Mouse (Mus musculus) hindbrain, embryonic 10.5 days (tissue): ENCODE results near the gene Myo16. TPM values are rescaled to one million over a fixed set of nuclear protein-coding genes. Genes with fewer than 3 reads are reported as not detected.

ENCODE experiments used
- DNase-seq: peaks from one replicate; pipeline ENCODE4 v3.0.0-alpha.2; 2017; ENCODE audit warnings: low spot score
- H3K27ac ChIP-seq: fragments of 300-500 bp; sonication (generic); 2 replicates; pipeline ENCODE4 v1.5.1; 2016; ENCODE audit warnings: mild to moderate bottlenecking, moderate library complexity
- H3K27me3 ChIP-seq: fragments of 300-500 bp; sonication (generic); 2 replicates; pipeline ENCODE4 v1.6.1; 2016; ENCODE audit warnings: mild to moderate bottlenecking; ENCODE audit not compliant: poor library complexity, insufficient read depth, severe bottlenecking
- H3K36me3 ChIP-seq: fragments of 300-500 bp; sonication (generic); 2 replicates; pipeline ENCODE4 v1.6.1; 2016; ENCODE audit warnings: mild to moderate bottlenecking, moderate library complexity
- H3K4me1 ChIP-seq: fragments of 300-500 bp; sonication (generic); replicated peaks from 2 replicates; pipeline ENCODE4 v1.6.1; 2016; ENCODE audit warnings: mild to moderate bottlenecking
- H3K4me3 ChIP-seq: fragments of 300-500 bp; sonication (generic); 2 replicates; pipeline ENCODE4 v1.5.1; 2016; ENCODE audit warnings: mild to moderate bottlenecking, moderate library complexity
- H3K9me3 ChIP-seq: fragments of 300-500 bp; sonication (generic); 2 replicates; pipeline ENCODE4 v1.6.1; 2016; ENCODE audit warnings: mild to moderate bottlenecking, moderate library complexity
- WGBS: fragments of 180-500 bp; shearing (Covaris S2); methylation state at CpG from one replicate; pipeline ENCODE4 v1.1.7; 2016; 5-methylcytosine and 5-hydroxymethylcytosine counted together
- polyA plus RNA-seq: library from polyadenylated mRNA; unstranded; fragments of >200 nt; fragmentation: Nextera tagmentation; extraction: Ambion mirVana; gene quantifications from 2 replicates; pipeline ENCODE4 v1.2.1, GENCODE M21; 2016

Gene Myo16
- polyA plus RNA-seq, 1 experiment from 2014 or later: 2.8 TPM

DNA sequence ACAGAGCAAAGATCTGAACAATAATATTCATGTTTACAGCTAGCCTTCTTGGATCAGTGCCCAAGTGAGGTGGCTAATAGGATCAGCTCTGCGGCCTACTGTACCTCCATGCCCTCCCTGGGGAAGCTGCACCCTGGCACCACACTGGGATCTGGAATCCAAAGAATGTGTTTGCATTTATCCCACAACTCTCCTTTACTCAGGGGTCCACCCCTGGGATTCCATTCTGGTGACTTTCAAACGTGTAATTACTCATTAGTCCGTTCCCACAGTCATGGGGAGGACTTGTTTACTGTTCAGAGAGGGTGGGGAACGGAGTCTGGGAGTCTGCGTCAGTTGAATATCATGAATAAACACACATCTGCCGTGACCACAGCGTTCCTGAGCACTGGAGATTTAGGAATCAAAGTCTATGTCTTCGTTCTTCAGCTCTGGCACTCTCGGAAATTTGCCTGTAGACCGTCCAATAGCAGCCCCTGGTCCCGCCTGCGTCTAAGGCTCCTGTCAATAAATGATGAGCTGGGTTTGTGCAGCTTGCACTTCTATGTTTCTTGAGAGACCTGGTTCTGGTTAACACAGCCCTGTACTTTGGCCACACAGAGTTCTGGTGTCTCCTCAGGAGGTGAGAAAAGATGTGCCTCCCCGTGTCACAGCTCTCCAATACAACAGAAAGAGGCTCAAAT is 511.3 kb downstream of the Myo16 start:
- no peaks in the 10 kb centered on the region for H3K36me3 ChIP-seq
- peak overlapping the region; percentile 77 for H3K27ac ChIP-seq
- 12% methylated on average over 13 of the region's 13 CpGs for WGBS
- H3K4me1 ChIP-seq: peaks cover 43% of the 10 kb centered on the region
- H3K4me3 ChIP-seq: no peak overlapping the region
- no peaks in the 10 kb centered on the region; the same call in 1 of the 2 replicates for H3K27me3 ChIP-seq
- H3K9me3 ChIP-seq: 0 out of 2 replicates have a peak, but pooled peaks cover 4% of the 10 kb centered on the region
- no peak for DNase-seq

DNA sequence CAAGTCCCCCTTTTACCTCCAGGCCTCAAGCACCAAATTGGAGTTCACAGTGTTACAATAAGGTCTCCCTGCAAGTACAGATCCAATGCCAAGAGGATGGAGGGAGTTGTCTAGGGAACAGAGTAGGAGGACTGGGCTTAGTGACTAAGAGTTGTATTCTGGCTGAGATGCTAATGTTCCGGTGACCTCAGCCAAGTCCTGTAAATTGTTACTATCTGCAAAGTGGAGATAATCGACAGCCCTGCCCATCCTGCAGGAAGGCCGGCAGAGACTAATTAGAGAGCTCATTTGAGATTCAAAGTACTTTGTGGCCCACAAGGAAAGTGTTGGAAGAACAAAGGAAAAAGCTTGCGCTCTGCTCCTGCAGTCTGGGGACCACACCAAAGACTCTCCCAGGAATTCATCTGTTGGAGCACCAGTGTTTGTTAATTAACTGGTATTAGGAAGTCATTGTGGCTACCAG is 512.1 kb downstream of the Myo16 start:
- DNase-seq: no peak
- 13% methylated on average over 4 of the region's 4 CpGs for WGBS
- Histone ChIP-seq H3K9me3 (0 out of 2 replicates have a peak, but pooled peaks cover 4% of the 10 kb centered on the region), H3K27ac (peak overlapping the region; percentile 77), H3K36me3 (no peaks in the 10 kb centered on the region), H3K4me3 (no peak overlapping the region), H3K4me1 (peaks cover 43% of the 10 kb centered on the region), H3K27me3 (no peaks in the 10 kb centered on the region; the same call in 1 of the 2 replicates)

DNA sequence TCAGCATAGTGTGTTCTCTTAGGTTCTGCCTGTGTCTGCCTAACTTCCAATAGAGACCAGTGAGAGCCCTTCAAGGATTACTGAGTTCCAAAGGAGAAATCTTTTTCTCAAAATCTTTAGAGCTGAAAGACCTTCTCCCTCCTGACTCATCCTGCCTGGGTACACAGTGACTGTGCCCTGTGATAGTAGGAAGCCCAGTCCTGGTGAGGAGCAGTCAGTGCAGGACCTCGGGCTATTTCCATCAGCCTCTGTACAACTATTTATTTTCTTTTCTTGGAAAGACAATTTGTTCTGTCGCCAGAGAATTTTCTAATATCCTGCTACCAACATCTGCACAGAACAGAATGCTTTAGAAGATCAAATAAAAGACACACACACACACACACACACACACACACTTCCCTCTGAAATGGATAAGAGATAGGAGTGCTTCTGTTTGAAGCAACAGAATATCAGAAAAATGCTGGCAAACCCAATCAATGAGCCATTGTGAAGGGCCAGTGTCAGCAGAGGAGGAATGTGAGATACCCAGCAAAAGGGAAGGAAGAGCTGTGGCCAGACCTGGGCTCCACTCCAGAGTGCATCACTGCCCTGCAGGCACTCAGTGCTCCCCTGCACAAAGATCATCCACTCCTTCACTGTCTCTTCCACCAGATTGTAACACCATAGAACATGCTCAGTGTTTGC is 518.3 kb downstream of the Myo16 start:
- H3K27me3 ChIP-seq: 0 out of 2 replicates have a peak, but pooled peaks cover 6% of the 10 kb centered on the region
- DNase-seq: no peak
- H3K4me1 ChIP-seq: 0 out of 2 replicates have a peak, but pooled peaks cover 3% of the 10 kb centered on the region
- no peak overlapping the region for H3K4me3 ChIP-seq
- H3K27ac ChIP-seq: peak overlapping the region; percentile 54; the same call in 1 of the 2 replicates
- H3K36me3 ChIP-seq: no peaks in the 10 kb centered on the region
- WGBS: 64% methylated on average over 2 of the region's 2 CpGs
- H3K9me3 ChIP-seq: no peaks in the 10 kb centered on the region

DNA sequence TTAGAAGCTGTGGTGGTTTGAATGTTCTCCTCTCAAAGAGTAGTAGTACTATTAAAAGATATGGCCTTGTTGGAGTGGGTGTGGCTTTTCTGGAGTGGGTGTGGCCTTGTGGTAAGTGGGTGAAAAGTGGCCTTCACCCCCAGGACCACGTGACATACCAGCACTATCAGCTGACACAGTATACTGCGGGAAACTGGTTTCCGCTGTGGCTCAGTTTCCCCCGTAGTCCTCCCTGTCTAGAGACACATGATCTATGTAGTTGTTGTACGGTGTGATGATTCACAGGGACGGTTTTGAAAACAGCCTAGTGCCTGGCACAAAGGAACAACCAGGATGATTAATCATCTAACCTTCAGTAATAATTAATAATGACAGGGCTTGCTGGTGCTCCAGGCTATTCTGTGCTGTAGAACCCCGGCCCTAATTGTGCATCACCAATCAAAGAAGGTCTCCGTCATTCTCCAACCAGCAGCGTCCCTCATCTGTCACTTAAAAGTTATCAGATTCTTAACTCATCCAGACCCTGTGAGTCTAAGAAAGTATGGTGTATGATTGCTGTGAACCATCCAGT is 524.2 kb downstream of the Myo16 start:
- Histone ChIP-seq H3K27me3 (0 out of 2 replicates have a peak, but pooled peaks cover 6% of the 10 kb centered on the region), H3K27ac (no peak overlapping the region), H3K4me3 (no peak overlapping the region), H3K4me1 (peaks cover 7% of the 10 kb centered on the region; the same call in 1 of the 2 replicates), H3K9me3 (no peaks in the 10 kb centered on the region), H3K36me3 (no peaks in the 10 kb centered on the region)
- 81% methylated on average over 9 of the region's 9 CpGs for WGBS
- no peak for DNase-seq

DNA sequence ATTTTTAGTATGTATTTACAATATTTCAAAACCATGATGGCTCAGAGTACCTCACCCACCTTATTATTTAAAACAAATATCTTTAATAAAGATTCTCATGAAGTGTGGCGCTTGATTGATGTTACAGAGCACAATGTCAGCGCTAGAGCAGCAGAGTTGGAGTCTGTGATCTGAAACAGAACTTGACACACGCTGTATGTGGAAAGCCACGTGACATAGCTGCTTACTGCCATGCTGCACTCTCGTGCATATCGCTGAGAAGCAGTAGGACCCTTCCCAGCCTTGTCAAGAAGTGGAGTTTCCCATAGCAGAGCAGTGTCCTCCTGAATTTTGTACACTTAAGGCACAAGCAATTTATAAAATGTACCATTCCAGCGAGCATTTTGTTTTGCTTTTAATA is 528.2 kb downstream of the Myo16 start:
- Histone ChIP-seq H3K36me3 (no peaks in the 10 kb centered on the region), H3K27me3 (no peaks in the 10 kb centered on the region), H3K4me1 (peaks cover 14% of the 10 kb centered on the region), H3K27ac (no peak overlapping the region), H3K9me3 (no peaks in the 10 kb centered on the region), H3K4me3 (no peak overlapping the region)
- 80% methylated on average over 7 of the region's 7 CpGs for WGBS
- no peak for DNase-seq

DNA sequence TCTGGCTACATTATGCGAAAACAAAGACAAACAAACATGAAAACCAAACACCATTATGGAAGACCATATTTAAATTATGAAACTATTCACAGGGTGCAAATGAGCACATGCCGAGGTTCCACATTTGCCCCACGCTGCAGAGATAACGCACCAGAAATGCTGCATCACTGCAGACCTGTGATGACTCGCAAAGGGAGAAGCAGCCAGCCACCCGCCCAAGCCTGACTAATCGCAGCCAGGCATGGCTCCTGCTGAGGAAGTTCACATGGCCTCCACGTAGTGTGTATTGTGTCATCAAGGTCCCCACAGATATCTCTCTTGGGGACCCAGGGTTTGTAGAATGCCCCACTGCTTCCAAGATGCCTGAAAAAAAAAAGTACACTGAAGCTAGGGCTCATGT is 529.4 kb downstream of the Myo16 start:
- Histone ChIP-seq H3K27ac (no peak overlapping the region), H3K9me3 (no peaks in the 10 kb centered on the region), H3K36me3 (no peaks in the 10 kb centered on the region), H3K4me1 (peaks cover 20% of the 10 kb centered on the region), H3K27me3 (no peaks in the 10 kb centered on the region), H3K4me3 (no peak overlapping the region)
- DNase-seq: no peak
- 69% methylated on average over 8 of the region's 8 CpGs for WGBS

Other genes starting within 250 kb of the Myo16 start
- gene Lig4, start 176.2 kb upstream of the Myo16 start, polyA plus RNA-seq: 7.1 and 8.1 TPM in 2 replicates
- 14.5 and 15.1 TPM in 2 replicates for gene Abhd13, start 176.2 kb upstream of the Myo16 start, polyA plus RNA-seq
- 0.30 TPM in 1 of 2 replicates, not detected in the other for gene Tnfsf13b, start 147.4 kb upstream of the Myo16 start, polyA plus RNA-seq